Mouse (Mus musculus): ENCODE data around the gene Prpf18.
"Not testable (repeated sequence)": the region's sequence is repeated elsewhere in the genome, so short reads cannot be mapped to it uniquely, and the experiment has no call there.

Prpf18 gene

GRCm38 (mm10) chr2:4614276-4614929, 37.5 kb downstream of the Prpf18 start:
- not testable (repeated sequence) for DNase-seq (ENCODE audit: low read depth)

- no peak for DNase-seq (ENCODE audit: low read depth)
Observed at GRCm38 (mm10) chr2:4611704-4612103, 40.2 kb downstream of the Prpf18 start.

- no peak for DNase-seq (ENCODE audit: low read depth)
Observed at GRCm38 (mm10) chr2:4611295-4611694, 40.6 kb downstream of the Prpf18 start.

GRCm38 (mm10) chr2:4609433-4609832, 42.5 kb downstream of the Prpf18 start:
- DNase-seq (ENCODE audit: low read depth), result no peak

- DNase-seq (ENCODE audit: low read depth), result no peak
Observed at GRCm38 (mm10) chr2:4608253-4608652, 43.7 kb downstream of the Prpf18 start.

GRCm38 (mm10) chr2:4606559-4606958, 45.4 kb downstream of the Prpf18 start:
- no peak for DNase-seq (ENCODE audit: low read depth)

GRCm38 (mm10) chr2:4603361-4603945, 48.5 kb downstream of the Prpf18 start:
- no peak for DNase-seq (ENCODE audit: low read depth)

- DNase-seq (ENCODE audit: low read depth), result peak; percentile 74
Observed at GRCm38 (mm10) chr2:4601034-4601890, 50.7 kb downstream of the Prpf18 start.

- no peak for DNase-seq (ENCODE audit: low read depth)
Observed at GRCm38 (mm10) chr2:4596992-4597391, 54.9 kb downstream of the Prpf18 start.

GRCm38 (mm10) chr2:4593878-4594387, 58.0 kb downstream of the Prpf18 start:
- no peak for DNase-seq (ENCODE audit: low read depth)

- DNase-seq (ENCODE audit: low read depth), result peak; percentile 76
Observed at GRCm38 (mm10) chr2:4593433-4593832, 58.5 kb downstream of the Prpf18 start.

GRCm38 (mm10) chr2:4592666-4593065, 59.2 kb downstream of the Prpf18 start:
- DNase-seq (ENCODE audit: low read depth), result no peak

- DNase-seq (ENCODE audit: low read depth), result no peak
Observed at GRCm38 (mm10) chr2:4591647-4592046, 60.3 kb downstream of the Prpf18 start.

- DNase-seq (ENCODE audit: low read depth), result no peak
Observed at GRCm38 (mm10) chr2:4587685-4588409, 64.1 kb downstream of the Prpf18 start.

- DNase-seq (ENCODE audit: low read depth), result no peak
Observed at GRCm38 (mm10) chr2:4586245-4586644, 65.7 kb downstream of the Prpf18 start.

GRCm38 (mm10) chr2:4584252-4584651, 67.7 kb downstream of the Prpf18 start:
- DNase-seq (ENCODE audit: low read depth), result no peak

- no peak for DNase-seq (ENCODE audit: low read depth)
Observed at GRCm38 (mm10) chr2:4582930-4583329, 69.0 kb downstream of the Prpf18 start.

GRCm38 (mm10) chr2:4580666-4581065, 71.2 kb downstream of the Prpf18 start:
- DNase-seq (ENCODE audit: low read depth), result no peak

- DNase-seq (ENCODE audit: low read depth), result no peak
Observed at GRCm38 (mm10) chr2:4579357-4580068, 72.4 kb downstream of the Prpf18 start.

- peak; percentile 40 for DNase-seq (ENCODE audit: low read depth)
Observed at GRCm38 (mm10) chr2:4578291-4578690, 73.6 kb downstream of the Prpf18 start.

- no peak for DNase-seq (ENCODE audit: low read depth)
Observed at GRCm38 (mm10) chr2:4575975-4576374, 75.9 kb downstream of the Prpf18 start.
